Mouse (Mus musculus) c-Kit-positive CD71-negative TER-119-negative erythroid progenitor cells, embryonic 14.5 days (primary cell): ENCODE data around the gene Cfap77.

Experiments
- DNase-seq: peaks from one replicate; pipeline ENCODE4 v3.0.0-alpha.2; 2013; ENCODE audit warnings: low read depth

The Cfap77 gene

DNA sequence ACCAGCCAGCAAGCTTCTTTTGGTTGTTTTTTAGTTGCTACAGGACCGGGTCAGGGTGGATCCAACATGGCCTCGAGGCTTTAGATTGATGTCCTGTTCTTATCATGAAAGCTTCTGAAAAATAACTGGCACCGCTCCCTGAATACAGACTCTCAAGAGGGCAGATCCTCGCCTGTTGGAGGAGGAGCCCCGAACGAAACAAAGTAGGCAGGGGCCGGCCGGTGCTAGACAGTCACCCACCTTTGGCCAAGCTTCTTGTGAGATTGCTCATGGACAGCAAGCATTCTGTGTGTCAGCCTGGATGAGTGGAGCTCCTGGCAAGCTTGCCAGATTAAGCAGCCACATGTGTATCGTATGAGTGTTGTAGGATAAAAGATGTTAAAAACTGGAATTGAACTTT, 150.1 kb downstream of the Cfap77 start:
- no peak for DNase-seq

DNA sequence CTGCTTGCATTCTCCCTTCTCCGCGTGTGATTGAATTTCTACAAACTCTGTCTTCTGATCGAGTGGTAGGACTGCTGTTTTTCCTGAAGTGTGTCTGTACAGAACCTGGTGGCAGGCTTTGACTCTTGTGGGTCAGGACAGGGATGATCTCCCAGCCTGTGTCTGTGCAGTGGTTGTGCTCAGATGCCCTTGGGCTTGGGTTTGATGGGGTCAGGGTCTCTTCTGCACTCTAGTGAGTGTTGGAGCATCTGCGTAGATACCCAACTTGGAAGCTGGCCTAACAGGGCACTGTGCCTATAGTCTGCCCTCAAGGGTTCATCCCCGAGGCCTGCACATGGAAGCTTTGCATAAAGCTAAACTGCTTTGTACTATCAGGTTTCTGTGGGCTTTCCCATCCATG, 151.0 kb downstream of the Cfap77 start:
- DNase-seq, result no peak

DNA sequence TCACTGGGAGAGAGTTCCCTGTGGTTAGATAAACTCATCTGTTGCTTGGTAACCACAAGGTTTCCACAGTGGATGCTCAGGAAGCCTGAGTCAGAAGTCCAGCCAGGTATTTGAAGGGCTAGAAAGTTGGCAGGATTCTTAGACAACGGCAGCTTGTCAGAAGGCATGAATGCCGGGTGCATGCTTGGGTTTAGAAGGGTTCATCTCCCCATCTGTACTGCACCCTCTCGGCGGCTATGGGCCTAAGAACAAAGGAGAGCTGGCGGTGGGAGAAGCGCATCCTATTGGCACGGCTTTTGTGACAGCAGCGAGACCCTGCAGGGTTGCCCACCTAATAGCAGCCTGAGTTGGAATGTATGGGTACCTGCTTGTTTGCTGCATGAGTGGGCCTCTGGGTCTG, 152.6 kb downstream of the Cfap77 start:
- DNase-seq, result no peak

DNA sequence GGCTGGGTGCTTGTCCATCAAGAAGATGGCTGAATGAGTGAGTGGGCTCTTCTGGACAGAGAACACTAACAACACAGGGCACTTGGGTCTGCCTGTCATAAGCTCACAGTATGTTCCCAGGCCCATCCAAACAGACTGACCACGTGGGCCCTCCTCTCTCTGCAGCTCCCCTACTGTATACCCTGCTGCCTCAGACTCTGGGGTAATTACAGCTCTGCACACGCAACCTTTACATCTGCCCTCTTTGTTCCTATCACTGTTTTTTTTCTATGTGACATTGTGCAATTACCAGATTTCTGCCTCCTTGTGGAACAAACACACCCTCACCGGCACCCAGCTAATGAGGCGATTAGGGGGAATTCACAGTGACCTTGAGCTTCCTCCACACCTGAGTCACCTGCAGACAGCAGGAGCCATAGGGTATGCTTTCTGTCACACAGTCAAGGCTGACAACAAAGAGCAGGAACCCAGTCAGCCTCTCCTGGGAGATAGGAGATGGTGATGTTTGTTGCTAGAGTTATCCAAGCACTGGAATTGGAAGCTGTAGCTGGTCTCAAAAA, 157.4 kb downstream of the Cfap77 start:
- DNase-seq, result no peak

DNA sequence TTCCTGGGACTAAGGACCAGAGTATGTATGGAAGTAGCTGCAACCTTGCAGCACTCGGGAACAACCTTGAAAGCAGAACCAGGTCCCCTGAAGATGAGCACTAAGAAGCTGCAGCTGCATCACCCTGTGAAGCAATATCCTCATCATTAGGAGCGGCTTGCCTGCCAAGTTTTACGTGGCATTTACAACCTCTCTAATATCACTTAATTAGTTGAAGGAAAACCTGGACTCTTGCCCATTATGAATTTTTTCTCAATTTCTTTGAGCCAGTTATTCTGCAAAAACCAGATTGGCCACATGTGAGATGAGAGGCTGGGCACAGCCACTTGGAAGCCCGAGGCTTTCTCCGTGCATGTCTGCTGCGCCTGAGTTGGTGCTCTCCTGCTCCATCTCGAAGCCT, 159.0 kb downstream of the Cfap77 start:
- DNase-seq, result no peak

DNA sequence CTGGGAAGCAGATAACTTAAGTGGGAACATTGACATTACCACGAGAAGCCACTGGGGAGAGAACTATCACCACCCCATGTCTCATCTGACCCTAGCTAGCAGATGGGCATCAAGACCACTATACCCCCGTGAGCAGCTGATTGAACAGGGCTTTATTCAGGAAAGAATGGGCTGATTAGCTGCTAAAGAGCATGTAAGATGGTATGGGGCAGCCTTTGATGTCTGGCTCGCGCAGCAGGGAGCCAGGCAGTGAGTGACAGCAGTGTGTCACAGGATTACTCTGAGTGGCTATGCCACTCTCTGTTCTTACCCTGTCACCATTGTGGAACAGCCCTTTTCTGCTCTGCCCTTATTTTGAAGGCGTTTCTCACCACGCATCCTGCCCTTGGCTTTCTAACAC, 161.3 kb downstream of the Cfap77 start:
- no peak for DNase-seq

DNA sequence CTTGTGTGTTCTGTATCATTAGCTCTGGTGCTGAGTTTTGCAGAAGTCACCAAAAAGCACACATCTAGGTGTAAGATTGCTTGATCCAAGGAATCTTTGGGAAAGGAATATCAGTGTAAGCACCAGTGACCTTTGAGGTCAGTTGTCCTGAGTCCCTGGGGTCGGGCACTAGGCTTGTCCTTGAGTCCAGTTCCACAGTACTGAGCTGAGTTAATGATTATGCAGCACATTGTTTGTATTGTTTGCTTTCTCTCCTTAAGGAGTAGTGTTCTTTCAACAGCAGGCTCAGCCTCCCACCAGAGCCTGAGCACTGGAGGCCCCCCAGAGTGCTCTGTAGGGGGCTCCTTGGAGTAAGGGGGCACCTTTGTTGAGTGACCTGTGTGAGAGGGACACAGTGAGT, 162.1 kb downstream of the Cfap77 start:
- no peak for DNase-seq

DNA sequence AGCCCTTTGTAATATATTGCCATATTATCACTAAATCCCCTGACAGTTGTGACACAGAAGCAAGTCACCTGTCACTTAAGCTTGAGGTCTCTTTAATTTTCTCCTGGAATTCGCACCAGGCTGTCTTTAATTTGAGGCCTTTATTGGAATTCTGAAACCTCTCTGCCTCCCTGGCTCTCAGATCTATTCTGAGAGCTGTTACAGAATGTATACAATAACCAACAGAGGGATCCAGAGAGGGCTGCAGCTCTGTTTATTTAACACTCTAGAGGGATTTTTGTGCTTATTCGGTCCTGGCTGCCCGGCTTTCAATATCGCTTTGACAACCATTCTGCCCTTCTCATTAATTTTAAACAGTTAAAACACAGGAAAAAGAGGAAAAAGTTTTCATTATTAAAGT, 170.0 kb downstream of the Cfap77 start:
- no peak for DNase-seq

DNA sequence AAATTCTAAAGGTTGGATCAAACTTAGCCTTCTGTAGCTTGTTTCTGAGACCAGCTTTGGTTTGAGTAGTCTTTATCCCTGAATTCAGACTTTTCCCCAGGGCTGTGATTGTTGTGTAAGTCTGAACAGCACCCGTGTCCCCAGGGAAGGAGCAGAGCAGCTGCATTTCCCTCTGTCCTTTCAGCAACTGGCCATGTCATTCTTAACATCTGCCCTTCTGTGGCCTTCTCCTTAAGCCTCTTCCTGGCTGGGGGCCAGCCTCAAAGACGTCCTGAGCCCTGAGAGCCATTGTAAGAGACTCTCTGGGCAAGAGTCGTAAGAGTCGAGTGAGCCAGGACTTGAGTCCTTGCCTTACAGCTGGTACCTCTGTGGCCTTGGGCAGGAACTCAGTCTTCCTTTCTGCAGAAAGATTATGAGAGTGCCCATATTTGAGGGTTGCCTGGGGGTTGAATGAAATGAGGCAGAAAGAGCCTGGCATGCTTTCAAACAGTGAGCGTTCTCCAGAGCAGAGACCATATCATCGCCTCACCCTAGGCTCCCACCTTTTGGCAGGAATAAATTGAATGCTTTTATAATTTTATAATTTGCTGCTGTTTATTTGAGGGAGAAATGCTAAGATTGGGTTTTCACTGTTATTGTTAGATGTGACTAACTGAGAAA, 171.9 kb downstream of the Cfap77 start:
- DNase-seq, result no peak

DNA sequence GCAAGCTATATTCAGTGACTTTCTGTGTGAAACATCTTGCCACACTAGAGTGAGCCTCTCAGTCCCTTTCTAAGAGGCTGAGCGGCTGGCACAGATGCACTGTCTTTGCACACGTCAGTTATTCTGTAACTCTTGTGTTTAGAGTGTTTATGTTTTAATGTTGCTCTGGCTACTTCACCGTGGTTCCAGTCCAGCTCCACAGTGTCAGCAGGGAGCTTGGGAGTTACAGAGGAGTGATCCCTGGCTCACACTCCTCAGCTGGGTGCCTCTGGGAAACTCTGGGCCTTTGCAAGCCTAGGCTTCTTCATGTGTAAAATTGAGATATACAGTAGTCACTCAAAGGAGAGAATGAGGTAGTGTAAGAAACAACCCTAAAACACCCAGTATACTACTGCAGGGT, 172.8 kb downstream of the Cfap77 start:
- no peak for DNase-seq

DNA sequence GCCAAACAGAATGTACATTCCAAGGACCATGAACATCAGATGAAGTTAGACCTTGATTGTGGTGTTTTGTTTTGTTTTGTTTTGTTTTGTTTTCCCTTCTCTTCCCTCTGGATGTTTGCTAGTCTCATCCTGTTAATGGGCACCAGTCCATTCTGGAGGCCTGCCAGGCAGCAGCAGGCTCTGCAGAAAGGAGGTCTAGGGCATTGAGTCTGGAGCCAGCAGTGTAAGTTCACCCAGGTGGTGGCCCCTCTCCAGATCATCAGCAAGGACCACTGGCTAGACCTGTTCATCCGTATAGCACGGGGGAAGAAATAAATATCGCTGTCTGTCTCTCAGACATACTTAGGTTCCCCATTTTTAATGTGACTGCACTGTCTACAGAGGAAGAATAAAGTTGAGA, 173.6 kb downstream of the Cfap77 start:
- DNase-seq, result no peak
